Mouse (Mus musculus): ENCODE measurements around the gene Lnx2.

GRCm38 (mm10) chr5:147066129-147066528, 10.3 kb downstream of the Lnx2 start:
- TF ChIP-seq CTCF (IDR thresholded peaks at IDR 0.05; ENCODE audit: extremely low read depth, insufficient read length, insufficient replicate concordance, low read depth, low read length) (no peak), POLR2A (IDR thresholded peaks at IDR 0.05; ENCODE audit: low read depth, low read length) (no peak)
